Mouse (Mus musculus): ENCODE results near the gene Txndc5.
A peak's percentile ranks its signal among the peaks of the same experiment; 100 is the strongest.

The Txndc5 gene

DNA sequence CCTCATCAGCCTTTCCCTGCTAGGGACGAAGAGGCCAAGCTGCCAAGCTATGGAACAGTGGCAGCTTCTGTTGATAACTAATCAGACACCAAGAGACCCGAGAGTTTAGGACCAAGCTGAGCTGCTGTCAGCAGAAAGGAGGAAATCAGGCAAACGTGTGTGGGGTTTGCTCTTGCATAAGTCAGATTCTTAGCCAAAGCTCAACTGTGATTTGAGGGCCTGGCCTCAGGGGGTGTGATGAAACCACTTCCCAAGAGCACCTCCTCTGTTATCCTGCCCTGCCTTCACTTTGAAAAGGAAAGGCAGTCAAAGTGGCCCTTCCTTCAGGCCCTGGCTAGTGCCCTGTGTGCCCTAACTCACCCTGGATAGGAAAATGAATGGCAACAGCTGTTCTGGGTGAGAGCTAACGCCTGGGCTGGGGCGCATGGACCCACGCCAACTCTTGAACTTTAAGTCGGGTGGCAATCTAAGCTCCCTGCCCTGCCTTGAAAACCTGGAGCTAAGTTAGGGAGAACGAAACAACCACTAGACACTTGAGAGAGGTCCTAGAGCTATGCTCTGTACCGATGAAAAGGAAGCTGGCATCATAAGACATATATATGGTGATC lies at the start of gene Txndc5:
Gene Txndc5 (minus strand): TSS at position 138 of the 608 bp plus-strand sequence.
- no peak for DNase-seq (ENCODE audit: low spot score)

DNA sequence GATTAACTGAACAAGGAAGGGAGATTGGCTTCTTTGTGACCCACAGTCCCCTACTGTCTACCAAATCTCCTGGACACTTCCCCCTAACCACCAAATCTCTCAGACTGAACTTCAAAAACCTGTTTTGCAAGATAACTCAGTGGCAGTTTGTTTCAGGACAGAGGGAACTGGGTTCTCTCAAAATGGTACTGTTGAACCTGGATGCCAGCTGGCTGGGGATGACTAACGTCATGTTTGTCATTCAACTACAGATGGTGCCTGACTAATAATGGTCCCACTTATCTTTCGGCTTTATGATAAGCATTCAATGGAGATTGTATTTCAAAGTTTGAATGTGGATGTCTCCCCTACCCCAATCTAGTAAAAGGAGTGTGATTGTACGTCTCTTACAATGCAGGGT lies 46.0 kb upstream of the Txndc5 start:
- DNase-seq (ENCODE audit: low spot score) = no peak

- no peak for DNase-seq (ENCODE audit: low spot score)
Observed at GRCm38 (mm10) chr13:38573281-38573680, 44.7 kb upstream of the Txndc5 start.

DNA sequence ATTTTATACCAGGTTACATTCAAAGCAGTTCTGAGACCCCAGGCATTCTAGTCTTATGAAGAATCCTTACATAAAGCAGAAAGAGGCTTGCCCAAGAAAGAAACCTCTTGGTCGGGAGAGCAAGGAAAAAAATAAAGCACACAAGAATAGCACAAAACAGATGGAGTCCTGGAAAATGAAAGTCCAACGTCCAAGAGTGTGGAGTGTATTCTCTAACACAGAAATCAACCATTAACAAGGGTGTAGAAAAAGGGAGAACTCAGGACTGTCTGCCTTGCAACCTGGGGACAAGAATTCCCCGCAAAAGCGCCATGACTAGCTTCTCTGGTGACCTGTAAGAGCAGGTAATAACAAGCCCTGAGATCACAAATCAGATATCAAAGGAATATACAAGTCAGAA lies 36.6 kb upstream of the Txndc5 start:
- no peak for DNase-seq (ENCODE audit: low spot score)

- no peak for DNase-seq (ENCODE audit: low spot score)
Observed at GRCm38 (mm10) chr13:38554611-38555010, 26.0 kb upstream of the Txndc5 start.

GRCm38 (mm10) chr13:38554210-38554609 lies 25.6 kb upstream of the Txndc5 start:
- no peak for DNase-seq (ENCODE audit: low spot score)

- DNase-seq (ENCODE audit: low spot score) = no peak
Observed at GRCm38 (mm10) chr13:38548681-38549080, 20.1 kb upstream of the Txndc5 start.

GRCm38 (mm10) chr13:38547717-38548116 lies 19.1 kb upstream of the Txndc5 start:
- no peak for DNase-seq (ENCODE audit: low spot score)

DNA sequence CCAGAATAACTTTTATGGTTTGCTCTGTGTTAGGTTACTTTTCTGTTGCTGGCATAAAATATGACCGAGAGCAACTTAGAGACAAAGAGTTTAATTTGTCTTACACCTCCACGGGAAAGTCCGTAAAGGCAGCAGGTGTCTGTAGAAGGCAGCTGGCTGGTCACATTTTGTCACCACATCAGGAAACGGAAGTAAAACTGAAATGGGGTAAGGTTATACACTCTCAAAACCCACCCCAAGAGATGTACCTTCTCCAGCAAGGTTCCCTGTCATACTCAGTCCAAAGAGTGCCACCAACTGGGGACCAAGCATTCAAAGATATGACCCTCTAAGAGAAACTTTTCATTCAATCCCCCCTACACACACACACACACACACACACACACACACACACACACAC lies 18.1 kb upstream of the Txndc5 start:
- no peak for DNase-seq (ENCODE audit: low spot score)

DNA sequence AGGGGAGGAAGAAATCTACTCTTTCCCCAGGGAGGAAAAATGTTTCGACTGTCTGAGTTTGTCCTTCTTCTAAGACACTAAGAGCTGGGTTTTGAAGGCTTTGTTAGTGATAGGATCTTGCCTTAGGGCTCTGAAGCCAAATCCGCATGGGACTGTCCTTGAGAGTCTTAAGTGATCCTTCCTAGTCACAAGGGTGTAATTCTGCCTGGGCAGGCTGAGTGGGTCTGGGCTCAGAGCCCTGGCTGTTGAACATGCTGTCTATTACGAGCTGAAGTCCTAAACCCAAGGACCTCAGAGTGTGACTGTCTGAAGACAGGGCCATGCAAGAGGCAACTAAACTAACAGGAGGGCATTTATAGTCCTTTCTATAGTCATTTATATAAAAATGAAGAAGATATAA lies 16.8 kb upstream of the Txndc5 start:
- DNase-seq (ENCODE audit: low spot score) = no peak

- DNase-seq (ENCODE audit: low spot score) = no peak
Observed at GRCm38 (mm10) chr13:38544769-38545445, 16.3 kb upstream of the Txndc5 start.

- DNase-seq (ENCODE audit: low spot score) = no peak
Observed at GRCm38 (mm10) chr13:38543455-38544125, 15.0 kb upstream of the Txndc5 start.

- DNase-seq (ENCODE audit: low spot score) = no peak
Observed at GRCm38 (mm10) chr13:38539192-38539900, 10.7 kb upstream of the Txndc5 start.

DNA sequence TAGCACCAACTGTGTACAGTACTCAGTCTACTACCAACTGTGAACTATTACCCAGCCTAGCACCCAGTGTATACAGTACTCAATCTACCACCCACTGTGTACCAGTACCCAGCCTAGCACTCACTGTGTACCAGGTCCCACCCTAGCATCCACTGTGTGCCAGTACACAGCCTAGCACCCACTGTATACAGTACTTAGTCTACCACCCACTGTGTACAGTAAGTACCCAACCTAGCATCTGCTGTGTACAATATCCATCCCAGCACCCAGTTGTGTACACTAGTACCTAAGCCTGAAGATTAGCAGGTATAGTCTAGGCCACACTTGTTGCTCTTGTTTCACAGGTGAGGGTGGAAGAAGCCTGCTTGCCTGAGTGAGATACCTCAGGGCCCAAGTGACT lies 8.9 kb upstream of the Txndc5 start:
- no peak for DNase-seq (ENCODE audit: low spot score)

- DNase-seq (ENCODE audit: low spot score) = no peak
Observed at GRCm38 (mm10) chr13:38534731-38535130, 6.1 kb upstream of the Txndc5 start.

DNA sequence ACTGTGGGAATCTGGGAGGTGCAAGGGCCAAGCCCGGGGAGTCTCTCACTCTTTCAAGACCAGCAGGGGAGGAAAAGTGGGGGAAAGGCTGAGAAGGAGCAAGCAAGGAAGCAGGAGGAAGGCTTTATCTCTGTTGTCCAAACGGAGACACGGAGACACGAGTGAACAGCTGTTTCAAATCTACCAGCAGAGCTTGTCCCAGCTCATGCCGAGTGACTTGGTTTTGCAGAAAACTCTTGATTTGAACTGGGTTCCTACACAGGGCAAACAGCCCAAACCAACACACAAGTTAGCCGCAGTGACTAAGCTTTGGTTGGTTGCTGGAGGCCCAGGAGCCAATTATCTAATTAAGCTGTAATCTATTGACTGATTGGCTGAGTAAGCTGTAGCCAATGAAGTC lies 5.4 kb upstream of the Txndc5 start:
- DNase-seq (ENCODE audit: low spot score) = no peak

GRCm38 (mm10) chr13:38533461-38533860 lies 4.8 kb upstream of the Txndc5 start:
- no peak for DNase-seq (ENCODE audit: low spot score)

- DNase-seq (ENCODE audit: low spot score) = no peak
Observed at GRCm38 (mm10) chr13:38531498-38531897, 2.9 kb upstream of the Txndc5 start.

DNA sequence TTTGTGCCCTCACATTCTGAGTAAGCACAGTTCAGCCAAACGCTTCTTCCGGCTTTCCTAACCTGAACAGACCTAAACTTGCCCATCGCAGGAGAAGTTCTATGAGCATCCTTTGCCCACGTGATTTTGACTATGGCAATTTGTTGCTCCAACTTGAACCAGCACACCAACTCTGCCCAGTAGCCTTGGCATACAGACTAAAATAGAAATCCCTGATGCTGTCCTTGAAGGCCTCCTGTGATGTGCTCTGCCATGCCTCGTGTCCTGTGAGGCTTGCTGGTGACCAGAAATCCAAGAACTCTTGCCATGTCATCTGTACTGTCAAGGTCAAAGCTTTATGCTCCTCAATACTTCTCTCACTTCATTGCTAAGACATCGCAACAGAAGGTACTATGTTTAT lies 952 bp upstream of the Txndc5 start:
- no peak for DNase-seq (ENCODE audit: low spot score)

- DNase-seq (ENCODE audit: low spot score) = peak; percentile 54
Observed at GRCm38 (mm10) chr13:38527797-38528650, 600 bp downstream of the Txndc5 start.

- DNase-seq (ENCODE audit: low spot score) = no peak
Observed at GRCm38 (mm10) chr13:38527041-38527796, 1.4 kb downstream of the Txndc5 start.
